Mouse (Mus musculus) mature B cell (primary cell): Measurements from ENCODE around the gene Prdm16.

Experiments
- in situ Hi-C: fragments of 300-500 bp; cut with MboI; formaldehyde crosslinking; loops from 2 replicates; pipeline ENCODE4 v1.14.3; 2019

Prdm16 gene

DNA sequence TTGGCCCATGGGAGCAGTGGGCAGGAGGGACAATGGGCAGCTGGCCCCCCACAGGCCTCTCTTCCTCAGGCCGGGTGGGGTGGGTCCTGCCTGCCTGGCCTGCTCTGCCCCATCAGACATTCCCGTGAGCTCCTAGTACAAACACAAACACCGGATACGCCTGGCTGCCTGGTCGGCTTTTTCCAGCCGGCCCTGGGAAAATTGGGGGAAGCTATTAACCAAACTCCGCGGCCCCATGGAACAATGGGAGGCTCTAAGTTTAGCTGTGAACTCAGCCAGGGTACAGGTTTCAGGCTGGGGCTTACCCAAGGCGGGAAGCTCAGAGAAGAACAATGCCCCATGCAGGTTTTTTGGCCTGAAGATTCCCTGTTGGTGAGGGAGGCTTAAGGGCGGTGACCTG lies 300.0 kb downstream of the Prdm16 start:
- in situ Hi-C loops, result no loop called here

DNA sequence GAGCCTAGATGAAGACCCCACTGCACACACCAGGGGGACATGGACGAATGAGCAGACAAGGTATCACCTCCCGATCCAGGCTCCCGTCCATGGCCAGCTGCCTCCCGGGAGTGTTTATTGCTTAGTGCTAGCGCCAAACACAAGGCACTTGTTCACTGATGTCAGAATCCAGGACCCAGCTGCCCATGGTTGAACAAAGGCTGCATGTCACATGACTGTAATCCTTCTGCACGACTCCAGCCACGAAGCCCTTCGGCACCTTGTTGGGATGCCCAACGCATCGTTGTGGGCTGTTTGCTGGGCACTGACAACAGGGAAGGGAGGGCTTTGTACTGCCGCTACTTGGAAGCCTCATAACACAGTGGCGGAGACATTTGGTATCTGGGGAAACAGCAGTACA lies 300.9 kb downstream of the Prdm16 start, which contains the start of gene B230104I21Rik:
TSS of gene B230104I21Rik (plus strand) at position 367 of the 400 bp plus-strand sequence.
- in situ Hi-C loops, result no loop called here

DNA sequence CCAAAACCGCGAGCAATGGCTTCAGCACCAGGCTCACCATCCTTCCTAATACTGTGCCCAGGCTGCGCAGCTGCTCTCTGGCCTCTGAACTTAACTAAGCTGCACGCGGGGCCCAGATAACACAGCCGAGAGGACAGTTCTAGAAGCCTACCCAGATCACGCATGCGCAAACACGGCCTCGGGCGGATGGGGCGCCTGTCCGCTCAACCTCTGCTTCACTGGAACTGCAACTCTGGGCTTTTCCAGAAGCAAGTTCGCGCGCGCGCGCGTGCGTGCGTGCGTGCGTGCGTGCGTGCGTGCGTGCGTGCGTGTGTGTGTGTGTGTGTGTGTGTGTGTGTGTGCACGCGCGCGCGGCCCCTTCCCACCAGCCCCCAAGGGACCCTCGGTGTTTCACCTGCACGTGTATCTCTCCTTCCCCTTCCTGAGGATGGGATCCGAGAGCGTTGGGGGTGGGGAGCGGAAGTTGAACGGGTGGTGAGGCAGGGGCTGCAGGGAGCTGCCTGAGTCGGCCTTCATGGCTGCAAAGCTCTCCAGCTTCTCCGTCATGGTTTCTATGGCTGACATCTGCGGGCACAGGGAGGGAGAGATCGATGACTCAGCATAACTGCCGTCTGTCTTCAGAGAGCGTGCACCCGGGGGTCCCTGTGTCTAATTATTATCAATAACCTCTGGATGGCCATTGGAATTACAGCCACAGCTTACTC lies 301.8 kb downstream of the Prdm16 start:
- in situ Hi-C loops, result no loop called here

DNA sequence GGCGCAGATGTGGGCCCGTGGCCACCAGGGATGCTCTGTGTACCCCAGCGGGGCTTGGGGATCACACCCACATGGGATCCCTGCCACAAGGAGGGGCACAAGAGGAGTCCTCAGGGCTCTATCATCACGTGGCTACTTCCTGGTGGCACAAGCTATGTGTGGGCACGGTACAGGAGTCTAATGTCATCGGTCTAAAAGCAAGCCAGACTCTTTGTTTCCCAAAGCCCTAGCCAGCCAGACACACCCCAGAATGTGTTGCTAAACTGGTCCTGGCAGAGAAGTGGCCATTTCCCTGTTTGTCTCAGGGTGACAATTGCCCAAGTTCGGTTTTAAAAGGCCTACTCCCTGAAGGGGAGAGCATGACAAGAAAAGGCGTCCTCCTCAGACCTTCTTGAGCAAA lies 303.4 kb downstream of the Prdm16 start:
- in situ Hi-C loops, result no loop called here

DNA sequence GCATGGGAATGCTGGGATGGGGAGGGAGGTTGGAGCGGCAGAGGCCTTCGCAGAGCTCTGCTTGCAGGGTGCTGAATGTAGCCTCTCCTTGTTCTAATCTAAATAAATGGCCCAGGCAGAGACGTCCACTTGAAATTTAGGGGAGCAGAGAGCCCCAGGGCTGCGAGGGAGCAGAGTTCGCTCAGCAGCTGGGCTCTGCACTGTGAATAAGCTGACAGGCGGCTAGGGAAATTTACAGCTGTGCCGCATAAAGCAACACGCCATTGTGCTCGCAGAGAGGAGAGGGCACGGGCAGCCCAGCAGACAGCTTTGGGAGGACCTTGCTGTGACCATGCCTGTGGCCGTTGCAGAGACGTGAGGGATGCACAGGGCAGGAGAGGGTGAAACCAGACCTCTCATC lies 305.4 kb downstream of the Prdm16 start:
- in situ Hi-C loops, result no loop called here

DNA sequence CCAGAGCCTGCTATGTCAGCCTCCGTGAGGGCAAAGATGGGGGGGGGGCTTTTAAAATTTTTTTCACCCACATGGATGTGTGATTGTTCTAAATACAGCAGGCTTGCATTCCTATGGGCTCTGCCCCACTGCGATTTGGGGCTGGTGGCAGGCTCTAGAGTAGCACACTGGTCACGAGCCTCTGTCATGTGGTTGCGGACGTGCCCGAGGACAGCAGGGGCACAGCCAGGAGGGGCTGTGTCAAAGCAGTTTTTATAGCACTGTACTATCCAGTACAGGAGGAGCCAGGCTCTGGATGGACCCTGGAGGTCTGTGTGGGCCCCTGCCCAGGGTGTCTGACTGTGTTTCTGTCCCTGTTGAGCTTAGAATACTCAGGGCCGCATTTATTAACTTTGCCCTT lies 306.7 kb downstream of the Prdm16 start:
- in situ Hi-C loops, result no loop called here

DNA sequence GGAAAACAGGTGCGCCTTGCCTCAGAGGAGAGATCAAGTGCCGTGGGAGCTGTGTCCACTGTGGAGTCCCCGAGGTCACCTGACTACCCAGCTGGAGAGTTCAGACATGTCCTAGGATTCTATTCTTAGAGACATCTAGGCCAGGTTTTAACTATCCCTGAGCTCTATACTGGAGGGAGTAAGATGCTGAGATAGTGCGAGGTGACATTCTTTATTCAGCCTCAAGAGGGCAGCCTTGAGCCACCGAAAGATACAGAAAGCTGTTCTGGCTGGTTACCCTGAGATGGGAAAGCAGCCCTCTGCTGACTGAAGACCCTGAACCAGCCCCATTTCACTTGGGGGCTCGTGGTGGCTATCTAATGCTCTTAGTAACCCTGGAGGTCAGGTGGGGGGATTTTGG lies 307.8 kb downstream of the Prdm16 start:
- in situ Hi-C loops, result no loop called here

DNA sequence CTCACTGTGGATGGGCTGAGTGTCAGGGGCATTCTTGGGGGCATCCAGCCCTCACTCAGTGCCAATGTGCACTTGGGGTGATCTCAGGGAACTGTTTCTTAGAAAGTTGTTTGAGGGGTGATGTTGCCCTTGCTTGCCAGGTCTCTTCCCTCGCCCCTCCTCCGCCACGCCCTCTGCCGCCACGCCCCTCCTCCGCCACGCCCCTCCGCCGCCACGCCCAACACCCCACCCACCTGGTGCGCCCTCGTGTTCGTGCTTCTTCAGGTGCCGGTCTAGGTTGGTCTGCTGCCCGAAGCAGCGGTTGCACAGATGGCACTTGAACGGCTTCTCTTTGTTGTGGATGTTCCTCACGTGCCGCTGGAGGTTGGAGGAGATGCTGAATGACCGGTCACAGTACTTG lies 308.2 kb downstream of the Prdm16 start:
- in situ Hi-C loops, result no loop called here

DNA sequence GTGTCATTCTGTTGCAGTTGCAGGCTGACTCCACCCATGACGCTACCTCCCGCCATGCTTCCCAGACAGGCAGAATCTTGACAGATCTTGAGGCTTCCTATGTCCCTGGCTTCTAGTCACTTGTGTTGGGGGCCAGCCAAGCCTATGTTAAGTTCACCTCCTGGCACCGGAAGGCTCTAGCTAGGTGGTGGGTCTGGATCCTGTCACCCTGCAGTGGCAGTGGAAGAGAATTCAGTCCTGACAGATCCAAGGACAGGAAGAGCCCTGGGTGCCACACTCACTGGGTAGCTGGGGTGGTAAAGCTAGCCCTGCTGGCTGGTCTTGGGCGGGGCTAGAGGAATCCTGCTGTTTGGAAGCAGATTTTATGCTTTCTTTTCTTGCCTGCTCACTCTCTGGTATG lies 311.3 kb downstream of the Prdm16 start:
- in situ Hi-C loops, result no loop called here

DNA sequence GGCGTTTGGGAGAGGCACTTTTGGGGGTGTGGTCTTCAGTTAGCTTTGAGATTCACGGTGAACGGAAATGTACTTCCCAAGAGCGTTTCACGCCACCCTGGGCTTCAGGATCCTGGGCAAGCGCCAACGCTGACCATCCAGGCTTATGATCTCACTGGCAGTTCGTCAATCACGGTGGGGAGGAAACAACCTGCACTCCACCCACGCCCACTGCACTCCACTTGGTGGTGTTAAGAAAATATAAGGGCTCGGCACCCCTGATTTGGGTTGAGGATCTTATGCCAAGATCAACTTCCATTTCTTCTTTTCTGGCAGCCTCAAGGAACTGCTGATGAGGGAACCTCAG lies 323.1 kb downstream of the Prdm16 start:
- in situ Hi-C loops, result no loop called here

DNA sequence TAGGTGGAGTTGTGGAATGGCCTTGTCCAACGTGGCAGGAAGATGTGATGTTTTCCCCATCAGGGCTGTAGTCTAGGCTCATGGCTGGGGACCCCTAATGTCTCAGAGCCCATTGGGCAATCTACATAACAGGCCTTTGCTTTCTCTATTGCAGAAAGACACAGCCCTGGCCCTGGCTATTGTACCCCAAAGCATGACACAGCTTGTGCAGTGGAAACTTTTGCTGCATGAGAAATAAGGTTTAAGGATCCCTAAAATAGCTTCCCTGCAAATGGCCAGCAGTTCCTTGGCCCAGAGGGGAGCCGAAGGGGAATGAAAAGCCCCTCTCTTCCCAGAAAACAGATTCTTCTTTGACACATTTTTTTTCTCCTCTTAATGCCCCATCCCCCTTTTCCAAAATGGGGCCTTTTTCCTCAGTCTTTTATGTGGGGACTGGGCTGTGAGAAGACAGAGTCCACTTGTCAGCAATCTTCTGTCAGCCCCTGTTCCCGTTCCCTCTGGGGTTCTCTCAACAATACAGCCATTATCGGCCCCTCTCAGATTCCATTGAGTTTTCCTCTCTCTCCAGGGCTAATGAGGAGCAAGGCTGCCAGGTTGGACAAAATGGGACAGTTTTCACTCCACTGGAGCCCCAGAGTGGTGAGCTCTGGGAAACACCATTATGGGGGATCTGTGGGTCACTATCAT lies 323.6 kb downstream of the Prdm16 start:
- in situ Hi-C loops, result no loop called here

DNA sequence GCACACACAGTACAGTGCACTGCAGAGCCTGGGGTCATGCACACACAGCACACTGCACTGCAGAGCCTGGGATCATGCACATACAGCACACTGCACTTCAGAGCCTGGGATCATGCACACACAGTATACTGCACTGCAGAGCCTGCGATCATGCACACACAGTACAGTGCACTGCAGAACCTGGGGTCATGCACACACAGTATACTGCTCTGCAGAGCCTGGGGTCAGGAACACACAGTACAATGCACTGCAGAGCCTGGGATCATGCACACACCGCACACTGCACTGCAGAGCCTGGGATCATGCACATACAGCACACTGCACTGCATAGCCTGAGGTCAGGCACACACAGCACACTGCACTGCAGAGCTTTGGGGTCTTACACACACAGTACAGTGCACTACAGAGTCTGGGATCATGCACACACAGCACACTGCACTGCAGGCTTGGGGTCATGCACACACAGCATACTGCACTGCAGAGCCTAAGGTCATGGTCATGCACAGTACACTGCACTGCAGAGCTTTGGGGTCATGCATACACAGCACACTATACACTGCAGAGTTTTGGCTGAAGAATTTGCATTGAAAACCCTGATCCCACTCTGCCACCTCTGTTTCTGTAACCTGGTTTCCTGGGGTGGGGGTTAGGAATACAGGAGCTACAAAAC lies 324.4 kb downstream of the Prdm16 start:
- in situ Hi-C loops, result no loop called here

DNA sequence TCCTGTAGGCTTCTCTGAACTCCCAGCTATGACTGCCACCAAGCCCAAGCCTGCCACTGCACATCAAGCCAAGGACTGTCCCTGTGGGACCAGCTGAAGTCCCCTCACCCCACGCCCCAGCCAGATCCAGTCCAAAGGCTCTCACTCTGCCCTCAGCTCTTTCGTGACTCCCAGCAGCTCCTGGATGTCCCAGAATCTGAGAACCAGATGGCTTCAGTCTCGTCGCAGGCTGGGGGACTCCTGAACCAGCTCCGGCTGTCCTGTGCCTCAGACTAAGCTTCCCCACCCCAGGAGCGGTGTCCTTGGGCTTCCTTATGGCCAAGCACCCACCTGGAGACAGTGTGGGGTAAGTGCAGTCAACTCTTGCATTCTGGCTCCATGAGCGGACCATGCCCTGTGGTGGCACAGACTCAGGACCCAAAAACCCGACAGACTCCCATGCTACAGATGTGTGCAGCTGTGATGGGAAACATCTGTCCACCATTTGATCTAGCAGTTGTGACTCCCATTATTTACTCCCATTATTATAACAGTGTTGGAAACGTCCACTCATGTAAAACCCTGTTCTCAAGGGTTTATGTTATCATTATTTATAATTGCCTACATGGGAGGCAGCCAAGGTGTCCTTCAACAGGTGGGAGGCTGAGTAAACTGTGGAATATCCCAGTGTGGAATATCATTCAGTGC lies 326.0 kb downstream of the Prdm16 start:
- in situ Hi-C loops, result no loop called here

DNA sequence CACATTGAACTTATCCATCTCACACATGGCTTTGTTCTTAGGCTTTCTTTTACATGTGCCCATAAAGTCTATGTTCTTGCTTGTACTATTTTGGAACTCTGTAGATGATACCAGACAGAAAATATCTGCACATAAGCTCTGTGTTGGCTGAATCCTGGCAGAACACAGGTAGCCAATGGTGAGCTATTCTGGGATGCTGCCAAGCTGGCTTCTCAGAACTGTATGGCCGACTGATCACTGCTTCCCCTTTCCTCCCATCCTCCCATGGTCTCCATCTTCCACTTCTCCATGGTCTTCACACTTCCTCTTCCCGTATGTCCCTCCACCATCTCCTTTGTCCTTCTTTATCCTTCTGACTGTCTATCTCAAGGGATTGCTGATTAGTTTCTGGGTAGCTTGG lies 327.5 kb downstream of the Prdm16 start:
- in situ Hi-C loops, result no loop called here

DNA sequence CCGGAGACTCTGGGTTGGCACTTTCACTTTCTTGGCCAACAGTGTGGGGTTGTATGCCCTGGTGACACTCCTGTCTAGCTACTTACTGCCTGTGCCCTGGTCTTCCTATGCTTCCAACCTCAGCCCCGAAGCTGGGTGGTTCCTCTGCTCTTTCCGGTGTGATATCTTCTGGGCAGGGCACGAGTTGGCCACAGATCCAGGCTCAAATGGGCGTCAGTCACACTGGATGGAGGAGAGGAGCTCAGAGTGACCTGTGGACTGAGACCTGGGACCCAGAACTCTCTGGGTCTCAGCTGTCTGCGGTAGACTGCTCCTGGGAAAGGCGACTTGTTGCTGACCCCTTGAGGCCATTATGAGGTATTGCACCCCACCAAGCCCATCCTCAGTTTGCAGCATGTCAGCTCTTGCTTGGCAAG lies 335.2 kb downstream of the Prdm16 start, which contains the start of gene Arhgef16:
TSS of gene Arhgef16 (minus strand) at position 211 of the 416 bp plus-strand sequence.
- in situ Hi-C loops, result no loop called here

DNA sequence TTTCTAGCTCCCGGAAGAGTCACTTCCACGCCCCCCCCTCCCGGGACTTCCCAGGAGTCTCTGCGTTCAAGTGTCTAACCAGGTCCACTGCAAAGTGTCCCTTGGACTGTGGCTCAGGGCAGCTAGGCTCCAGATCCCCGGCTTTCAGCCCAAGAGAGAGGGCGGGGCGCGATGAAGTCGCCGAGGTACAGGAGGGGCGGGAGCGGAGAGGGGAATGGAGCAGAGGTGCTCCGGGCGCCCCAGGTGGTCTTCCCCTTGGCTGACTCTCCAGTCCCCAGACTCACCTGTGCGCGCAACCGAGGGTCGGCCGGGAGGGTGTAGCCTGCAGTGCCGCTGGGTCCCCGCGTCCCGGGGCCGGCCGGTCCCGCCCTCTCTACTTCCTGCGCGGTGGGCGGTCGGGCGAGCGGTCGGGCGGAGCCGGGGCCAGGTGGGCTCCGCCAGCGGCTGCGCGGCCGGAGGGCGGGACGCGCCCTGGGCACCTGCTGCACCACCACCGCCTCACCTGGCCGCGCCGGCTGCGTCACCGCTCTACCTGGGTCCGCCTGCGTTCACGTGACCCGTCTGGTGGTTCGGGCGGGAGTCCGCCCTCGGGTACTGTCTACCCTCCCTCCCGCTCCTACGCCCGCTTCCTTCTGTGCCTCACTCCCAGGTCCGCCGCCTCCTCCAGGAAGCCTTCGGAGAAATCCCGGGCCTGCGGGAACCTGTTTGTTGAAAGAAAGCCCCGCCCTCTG lies 337.0 kb downstream of the Prdm16 start:
- in situ Hi-C loops, result no loop called here

DNA sequence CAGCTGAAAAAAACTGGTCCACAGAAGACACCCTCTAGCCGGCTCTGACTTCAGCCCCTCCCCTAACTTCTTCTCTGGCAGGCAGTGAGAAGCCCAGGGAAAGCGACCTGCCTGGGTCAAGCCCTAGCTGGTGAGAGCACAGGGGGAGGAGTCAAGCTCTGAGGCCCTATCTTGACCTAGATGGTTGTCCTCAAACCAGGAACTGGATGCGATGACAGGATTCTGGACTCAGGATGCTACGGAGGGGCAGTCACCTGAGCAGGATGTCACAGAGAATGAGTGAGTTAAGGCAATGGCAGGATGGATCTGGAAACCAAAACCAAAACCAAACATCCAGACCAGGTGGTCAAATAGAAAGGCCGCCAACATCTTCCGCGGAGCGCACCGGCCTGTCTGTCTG lies 338.9 kb downstream of the Prdm16 start:
- in situ Hi-C loops, result no loop called here

DNA sequence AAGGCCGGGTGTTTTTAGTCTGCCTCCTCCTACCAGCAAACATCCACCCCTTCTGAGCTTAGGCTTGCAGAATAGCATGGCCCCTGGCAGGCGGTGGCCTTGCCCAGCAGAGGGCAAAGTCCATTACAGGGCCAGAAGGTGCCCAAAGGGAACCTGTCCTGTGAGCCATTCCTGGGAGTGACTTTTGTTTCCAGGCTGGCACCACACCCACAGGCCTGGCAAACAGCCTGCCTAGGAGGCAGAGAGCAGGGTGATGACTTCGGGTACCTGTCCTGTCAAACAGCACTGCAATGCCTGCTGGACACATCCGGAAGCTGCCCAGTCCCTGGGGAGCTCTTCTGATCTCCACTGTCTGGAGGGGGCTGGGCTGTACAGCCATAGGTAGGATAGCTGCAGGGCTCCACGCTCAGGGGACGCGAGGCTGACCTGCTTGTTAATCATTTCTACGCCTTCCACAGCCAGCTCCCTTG lies 342.4 kb downstream of the Prdm16 start:
- in situ Hi-C loops, result no loop called here

DNA sequence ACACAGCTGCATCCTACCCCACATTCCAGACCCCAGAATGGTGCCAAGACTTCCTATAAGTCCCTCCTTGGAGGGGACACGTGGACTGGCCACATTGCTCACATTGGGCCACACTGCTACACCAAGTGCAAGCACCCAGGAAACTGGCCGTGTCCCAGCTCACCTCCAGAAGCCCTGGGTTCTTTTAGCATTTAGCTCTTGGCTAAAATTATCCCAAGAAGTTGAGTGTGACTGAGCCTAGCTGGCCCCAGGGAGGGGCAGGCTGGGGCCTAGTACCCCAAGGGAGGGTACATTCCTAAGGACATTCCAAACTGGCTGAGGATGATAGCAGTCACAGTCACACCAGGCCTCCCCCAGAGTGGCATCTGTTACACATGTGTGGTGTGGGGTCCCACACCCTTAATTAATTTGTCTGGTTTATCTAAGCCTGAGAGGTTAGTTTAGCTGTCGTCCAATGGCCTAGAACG lies 342.9 kb downstream of the Prdm16 start:
- in situ Hi-C loops, result no loop called here

DNA sequence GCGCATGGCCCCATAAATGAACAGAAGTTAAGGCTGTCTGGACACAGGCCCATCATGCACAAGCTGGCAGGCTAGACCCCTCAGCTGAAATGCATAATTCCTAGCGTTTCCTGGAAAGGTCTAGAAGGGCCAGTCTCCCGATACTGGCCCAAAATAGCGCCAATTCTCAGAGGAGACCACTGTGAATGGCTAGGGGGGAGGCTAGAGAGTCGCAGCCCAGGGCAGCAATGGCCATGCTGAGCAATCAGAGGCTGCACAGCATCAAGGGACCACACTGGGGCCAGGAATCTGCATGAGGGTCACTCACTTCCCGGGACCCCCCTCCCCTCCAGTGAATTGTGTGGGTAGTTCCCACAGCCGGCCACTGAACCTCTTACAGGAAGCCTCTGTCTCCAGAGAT lies 353.0 kb downstream of the Prdm16 start:
- in situ Hi-C loops, result no loop called here

DNA sequence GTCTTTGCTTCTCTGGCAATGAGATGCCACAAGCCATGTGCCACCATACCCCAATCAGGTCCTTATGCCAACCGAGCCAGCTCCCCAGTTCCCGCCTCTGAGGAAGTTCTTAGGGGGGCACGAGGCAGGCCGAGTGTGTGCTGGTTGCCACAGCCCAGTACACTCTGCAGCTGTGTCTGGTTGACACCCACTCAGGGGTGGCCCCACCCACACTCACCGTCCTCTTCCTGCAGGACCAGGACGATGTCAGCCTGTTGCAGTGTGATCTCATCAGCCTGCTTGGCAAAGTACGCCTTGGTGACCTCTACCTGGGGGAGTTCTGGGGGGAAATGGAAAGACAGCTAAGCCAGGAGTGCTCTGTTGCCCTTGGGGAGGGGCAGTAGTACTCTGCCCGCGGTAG lies 357.2 kb downstream of the Prdm16 start:
- in situ Hi-C loops, result no loop called here

DNA sequence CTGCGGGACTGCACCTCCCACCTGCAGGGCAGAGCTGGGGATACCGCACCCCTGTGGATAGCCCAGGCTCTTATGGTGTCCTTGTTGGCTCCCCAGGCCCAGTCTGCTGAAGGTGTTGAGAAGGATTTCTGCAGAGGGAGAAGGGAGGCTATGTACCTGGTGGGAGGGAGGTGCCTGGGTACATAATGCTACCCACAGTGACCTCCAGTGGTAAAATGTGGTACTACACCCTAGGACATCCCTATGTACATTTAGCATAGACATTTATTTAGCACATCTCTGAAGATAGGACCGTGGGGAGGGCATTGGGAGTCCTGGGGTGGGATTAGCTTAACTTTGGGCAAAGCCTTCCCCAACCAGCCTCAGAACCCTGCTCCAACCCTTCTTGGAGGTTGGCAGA lies 363.7 kb downstream of the Prdm16 start:
- in situ Hi-C loops, result no loop called here
